Mouse (Mus musculus): ENCODE data around the gene Pwp2.

DNA sequence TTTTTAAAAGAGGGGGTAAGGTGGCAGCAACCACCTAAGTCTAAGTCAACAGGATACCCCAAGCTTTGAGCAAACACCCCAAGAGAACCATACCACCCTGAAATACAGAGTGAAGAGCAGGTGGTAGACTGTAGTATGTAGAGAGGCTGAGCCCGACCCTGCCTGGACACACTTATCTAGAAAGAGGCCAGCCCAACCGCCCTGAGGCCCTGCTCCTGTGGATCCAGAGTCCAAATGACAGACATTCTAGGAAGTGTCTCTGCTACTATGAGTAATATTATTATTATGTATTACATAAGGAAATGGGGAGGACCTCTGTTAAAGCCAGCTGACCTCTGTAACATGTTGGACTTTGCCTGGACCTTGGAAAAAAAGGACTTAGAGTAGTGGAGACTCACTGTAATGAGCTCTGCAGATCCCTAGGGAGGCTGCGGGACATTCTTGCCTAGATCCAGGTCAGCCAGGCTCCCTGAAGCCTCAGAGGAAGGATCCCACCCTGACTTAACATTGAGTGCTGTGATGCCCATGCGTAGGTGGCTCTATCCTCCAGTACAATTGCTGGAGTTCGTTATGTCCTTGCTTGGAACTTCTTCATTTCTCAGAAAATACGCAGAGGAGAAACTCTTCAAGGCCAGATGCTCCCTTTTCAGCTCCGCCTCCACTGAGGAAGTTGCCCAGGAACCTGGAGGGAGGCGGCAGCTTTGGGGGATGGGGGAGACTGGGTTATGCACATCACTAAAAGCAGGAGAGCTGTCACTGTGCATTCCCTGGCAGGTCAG, 41.0 kb downstream of the Pwp2 start:
- no peak for TF ChIP-seq CTCF (IDR thresholded peaks at IDR 0.05)
- TF ChIP-seq EP300 (IDR thresholded peaks at IDR 0.05), result no peak

Data from lung, postnatal 0 days (tissue).